Mouse (Mus musculus): Measurements from ENCODE around the gene Clpx. TPM values are rescaled to one million over a fixed set of nuclear protein-coding genes. Genes with fewer than 3 reads are reported as not detected.

Clpx gene
- total RNA-seq, 2 experiments from 2014 or later = 26.0 to 27.4 TPM

Other genes starting within 250 kb of the Clpx start
- gene Igdcc4, start 192.8 kb upstream of the Clpx start, total RNA-seq (2021) = 10 to 100 TPM; 40.6 to 42.0 TPM
- gene Igdcc3, start 153.1 kb upstream of the Clpx start, total RNA-seq (2021) = 1 to 10 TPM; 5.1 to 6.0 TPM
- gene Parp16, start 98.9 kb upstream of the Clpx start, total RNA-seq (2021) = 1 to 10 TPM; 5.8 to 6.9 TPM
- gene Cilp, start 29.1 kb upstream of the Clpx start, total RNA-seq (2021) = not detected
- gene Pdcd7, start 51.8 kb downstream of the Clpx start, total RNA-seq (2021) = 10 to 100 TPM; 24.6 to 24.7 TPM
- 1 to 10 TPM; 4.2 to 5.3 TPM for gene Ubap1l, start 66.8 kb downstream of the Clpx start, total RNA-seq (2021)
- gene Kbtbd13, start 97.4 kb downstream of the Clpx start, total RNA-seq (2021) = under 1 TPM; 0.18 to 0.36 TPM
- 1 to 10 TPM; 4.3 to 4.4 TPM for gene Rasl12, start 104.2 kb downstream of the Clpx start, total RNA-seq (2021)
- not detected for gene Slc51b, start 128.7 kb downstream of the Clpx start, total RNA-seq (2021)
- gene Mtfmt, start 141.5 kb downstream of the Clpx start, total RNA-seq (2021) = 10 to 100 TPM; 22.7 to 23.1 TPM
- gene Spg21, start 166.7 kb downstream of the Clpx start, total RNA-seq (2021) = 10 to 100 TPM; 49.8 to 51.5 TPM
- gene Ankdd1a, start 225.9 kb downstream of the Clpx start, total RNA-seq (2021) = 1 to 10 TPM; 1.3 to 2.1 TPM

All from left cerebral cortex, postnatal 4 days (tissue).